Mouse (Mus musculus): ENCODE data around the gene Car1. TPM values are rescaled to one million over a fixed set of nuclear protein-coding genes. Genes with fewer than 3 reads are reported as not detected.
"Not testable (repeated sequence)": the region's sequence is repeated elsewhere in the genome, so short reads cannot be mapped to it uniquely, and the experiment has no call there.

Gene Car1
- polyA plus RNA-seq, 1 experiment from 2014 or later, result 0.28 TPM

GRCm38 (mm10) chr3:14815396-14815795 lies 7.2 kb upstream of the Car1 start:
- WGBS, result 35% methylated on average over 1 of the region's 1 CpGs
- H3K27me3 ChIP-seq (replicated peaks); H3K9me3 ChIP-seq; H3K4me2 ChIP-seq; H3K9ac ChIP-seq; H3K4me3 ChIP-seq; ATAC-seq (ENCODE audit: extremely low read depth, insufficient number of reproducible peaks, low FRiP score, low TSS enrichment); H3K4me1 ChIP-seq; H3K27ac ChIP-seq (replicated peaks); H3K36me3 ChIP-seq: not testable (repeated sequence)

DNA sequence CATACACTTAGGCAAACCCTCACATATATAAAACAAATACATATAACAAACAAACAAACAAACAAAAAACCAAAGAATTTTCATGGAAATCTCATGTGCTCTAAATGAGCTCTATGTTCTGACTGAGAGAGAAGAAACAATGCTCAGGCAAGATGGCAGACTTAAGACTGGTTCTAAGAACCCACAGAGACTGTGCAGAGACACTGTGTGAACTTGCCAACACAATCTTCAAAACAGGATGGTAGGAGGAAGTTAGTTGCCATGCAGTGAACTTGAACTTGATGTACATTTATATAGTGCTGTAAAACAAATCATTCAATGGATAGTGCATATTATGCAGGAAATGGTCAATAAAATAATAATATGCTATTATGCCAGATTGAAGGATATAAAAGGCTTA lies 1.5 kb downstream of the Car1 start:
- no peak overlapping the region for H3K4me3 ChIP-seq
- H3K27me3 ChIP-seq (replicated peaks), result no peaks in the 10 kb centered on the region
- no peaks in the 10 kb centered on the region for H3K9me3 ChIP-seq
- H3K4me1 ChIP-seq, result no peaks in the 10 kb centered on the region
- ATAC-seq (ENCODE audit: extremely low read depth, insufficient number of reproducible peaks, low FRiP score, low TSS enrichment), result no peak
- no peak overlapping the region for H3K4me2 ChIP-seq
- H3K36me3 ChIP-seq, result no peaks in the 10 kb centered on the region
- no peak overlapping the region for H3K9ac ChIP-seq
- H3K27ac ChIP-seq (replicated peaks), result no peak overlapping the region

GRCm38 (mm10) chr3:14805962-14806361 lies 2.2 kb downstream of the Car1 start:
- no peaks in the 10 kb centered on the region for H3K36me3 ChIP-seq
- no peak overlapping the region for H3K9ac ChIP-seq
- no peak overlapping the region for H3K4me3 ChIP-seq
- no peaks in the 10 kb centered on the region for H3K4me1 ChIP-seq
- no peak overlapping the region for H3K27ac ChIP-seq (replicated peaks)
- 79% methylated on average over 3 of the region's 3 CpGs for WGBS
- H3K9me3 ChIP-seq, result no peaks in the 10 kb centered on the region
- ATAC-seq (ENCODE audit: extremely low read depth, insufficient number of reproducible peaks, low FRiP score, low TSS enrichment), result no peak
- H3K4me2 ChIP-seq, result no peak overlapping the region
- H3K27me3 ChIP-seq (replicated peaks), result no peaks in the 10 kb centered on the region

GRCm38 (mm10) chr3:14804906-14805305 lies 3.3 kb downstream of the Car1 start:
- Histone ChIP-seq H3K27ac (replicated peaks) (no peak overlapping the region), H3K4me3 (no peak overlapping the region), H3K4me1 (no peaks in the 10 kb centered on the region), H3K9me3 (no peaks in the 10 kb centered on the region), H3K27me3 (replicated peaks) (no peaks in the 10 kb centered on the region), H3K36me3 (no peaks in the 10 kb centered on the region), H3K9ac (no peak overlapping the region), H3K4me2 (no peak overlapping the region)
- 77% methylated on average over 6 of the region's 6 CpGs for WGBS
- ATAC-seq (ENCODE audit: extremely low read depth, insufficient number of reproducible peaks, low FRiP score, low TSS enrichment), result no peak

- WGBS, result 58% methylated on average over 3 of the region's 3 CpGs
- Histone ChIP-seq H3K4me2 (no peak overlapping the region), H3K36me3 (no peaks in the 10 kb centered on the region), H3K4me3 (no peak overlapping the region), H3K9me3 (no peaks in the 10 kb centered on the region), H3K27ac (replicated peaks) (no peak overlapping the region), H3K4me1 (no peaks in the 10 kb centered on the region), H3K27me3 (replicated peaks) (no peaks in the 10 kb centered on the region), H3K9ac (no peak overlapping the region)
- no peak for ATAC-seq (ENCODE audit: extremely low read depth, insufficient number of reproducible peaks, low FRiP score, low TSS enrichment)
These were observed 11.1 kb downstream of the Car1 start for GRCm38 (mm10) chr3:14797069-14797468.

DNA sequence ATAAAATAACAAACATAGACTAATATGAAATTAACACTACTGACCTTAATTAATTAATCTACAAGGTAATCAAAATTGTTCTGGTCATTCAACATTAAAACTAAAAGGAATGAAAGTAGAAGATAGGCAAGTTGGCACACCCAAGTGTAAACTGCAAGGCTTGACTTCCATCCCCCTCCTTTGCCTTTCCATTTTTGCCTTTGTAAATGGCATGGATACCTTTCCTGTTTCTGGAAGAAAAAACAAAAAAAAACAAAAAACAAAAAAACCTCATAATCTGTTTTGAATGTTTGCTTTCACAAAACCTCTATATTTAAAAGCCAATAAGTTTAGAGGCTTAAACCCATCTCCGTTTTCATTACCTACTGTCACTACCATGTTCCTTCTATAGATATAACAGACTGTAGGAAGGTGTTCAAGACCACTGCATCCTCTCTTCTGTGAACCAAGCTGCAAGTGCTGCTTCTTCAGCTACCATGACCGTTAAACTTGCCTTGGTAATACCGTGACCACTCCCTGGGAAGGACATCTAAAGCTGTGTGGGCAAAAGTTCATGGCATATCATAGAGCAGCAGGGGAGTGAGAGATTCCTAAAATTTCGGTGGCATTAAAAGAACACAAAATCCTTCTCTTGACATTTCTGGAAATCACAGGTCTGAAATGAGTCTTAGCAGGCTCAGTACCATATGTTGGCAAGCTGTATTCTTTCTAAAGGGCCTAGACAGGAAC lies 12.7 kb downstream of the Car1 start:
- no peak for ATAC-seq (ENCODE audit: extremely low read depth, insufficient number of reproducible peaks, low FRiP score, low TSS enrichment)
- Histone ChIP-seq H3K4me1 (no peaks in the 10 kb centered on the region), H3K9ac (no peak overlapping the region), H3K27ac (replicated peaks) (no peak overlapping the region), H3K27me3 (replicated peaks) (no peaks in the 10 kb centered on the region), H3K9me3 (no peaks in the 10 kb centered on the region), H3K4me2 (no peak overlapping the region), H3K4me3 (no peak overlapping the region), H3K36me3 (no peaks in the 10 kb centered on the region)
- 76% methylated on average over 4 of the region's 4 CpGs for WGBS

- H3K27me3 ChIP-seq (replicated peaks), result no peaks in the 10 kb centered on the region
- H3K4me2 ChIP-seq, result no peak overlapping the region
- H3K9me3 ChIP-seq, result no peaks in the 10 kb centered on the region
- H3K27ac ChIP-seq (replicated peaks), result no peak overlapping the region
- H3K36me3 ChIP-seq, result no peaks in the 10 kb centered on the region
- no peak overlapping the region for H3K9ac ChIP-seq
- no peak for ATAC-seq (ENCODE audit: extremely low read depth, insufficient number of reproducible peaks, low FRiP score, low TSS enrichment)
- no peaks in the 10 kb centered on the region for H3K4me1 ChIP-seq
- H3K4me3 ChIP-seq, result no peak overlapping the region
These were observed 16.1 kb downstream of the Car1 start for GRCm38 (mm10) chr3:14792032-14792431.

DNA sequence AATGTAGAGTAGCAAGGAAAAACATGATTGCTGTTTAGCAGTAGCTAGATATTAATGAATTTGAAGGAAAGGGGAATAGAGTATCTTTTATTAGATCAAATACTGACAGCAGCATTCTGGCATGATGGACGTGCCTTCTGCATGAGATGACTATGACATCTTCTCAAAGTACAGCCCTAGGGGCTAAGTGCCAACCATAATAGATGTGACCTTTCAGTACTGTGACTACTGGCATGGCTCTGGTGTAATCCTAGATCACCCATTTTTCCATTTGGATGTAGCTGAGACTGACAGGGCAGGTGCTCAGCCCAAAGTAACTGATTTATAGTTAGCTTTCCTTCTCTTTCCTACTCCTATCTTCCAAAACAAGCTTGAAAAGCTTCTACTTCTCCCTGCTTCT lies 20.6 kb downstream of the Car1 start:
- Histone ChIP-seq H3K27me3 (replicated peaks) (no peaks in the 10 kb centered on the region), H3K4me3 (no peak overlapping the region), H3K4me1 (no peaks in the 10 kb centered on the region), H3K4me2 (no peak overlapping the region), H3K9me3 (no peaks in the 10 kb centered on the region), H3K36me3 (no peaks in the 10 kb centered on the region), H3K27ac (replicated peaks) (0 out of 2 replicates have a peak overlapping the region, but pooled peaks have one; percentile 15), H3K9ac (no peak overlapping the region)
- 58% methylated on average over 1 of the region's 1 CpGs for WGBS
- no peak for ATAC-seq (ENCODE audit: extremely low read depth, insufficient number of reproducible peaks, low FRiP score, low TSS enrichment)

DNA sequence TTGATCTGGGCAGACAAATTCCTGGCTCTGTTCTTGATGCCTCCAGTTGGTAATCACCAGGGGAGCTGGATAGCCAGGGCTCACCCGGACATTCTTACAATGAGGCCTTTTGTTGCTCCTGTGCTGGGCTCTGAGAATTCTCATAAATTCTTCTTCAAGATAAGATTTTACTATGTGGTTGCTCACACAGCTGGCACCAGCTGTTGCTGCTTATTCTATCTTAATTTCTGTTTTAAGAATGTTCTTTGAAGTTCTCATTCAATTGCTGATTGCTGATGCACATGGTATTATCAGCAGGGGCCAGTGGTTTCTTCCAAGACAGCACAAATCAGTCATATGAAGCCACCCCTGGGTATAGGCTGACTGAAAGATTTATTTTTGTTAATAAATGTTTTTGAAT lies 21.0 kb downstream of the Car1 start:
- ATAC-seq (ENCODE audit: extremely low read depth, insufficient number of reproducible peaks, low FRiP score, low TSS enrichment), result no peak
- Histone ChIP-seq H3K9ac (no peak overlapping the region), H3K9me3 (no peaks in the 10 kb centered on the region), H3K27me3 (replicated peaks) (no peaks in the 10 kb centered on the region), H3K4me1 (no peaks in the 10 kb centered on the region), H3K36me3 (no peaks in the 10 kb centered on the region), H3K4me3 (no peak overlapping the region), H3K4me2 (no peak overlapping the region), H3K27ac (replicated peaks) (peak overlapping the region; percentile 29)
- 38% methylated on average over 1 of the region's 1 CpGs for WGBS

- H3K9me3 ChIP-seq, result no peaks in the 10 kb centered on the region
- WGBS, result 63% methylated on average over 2 of the region's 2 CpGs
- no peak overlapping the region for H3K4me2 ChIP-seq
- no peak overlapping the region for H3K9ac ChIP-seq
- ATAC-seq (ENCODE audit: extremely low read depth, insufficient number of reproducible peaks, low FRiP score, low TSS enrichment), result no peak
- H3K4me1 ChIP-seq, result no peaks in the 10 kb centered on the region
- no peaks in the 10 kb centered on the region for H3K36me3 ChIP-seq
- no peak overlapping the region for H3K4me3 ChIP-seq
- peak overlapping the region; percentile 29 for H3K27ac ChIP-seq (replicated peaks)
- no peaks in the 10 kb centered on the region for H3K27me3 ChIP-seq (replicated peaks)
These were observed 21.6 kb downstream of the Car1 start for GRCm38 (mm10) chr3:14786551-14787079.

- H3K4me1 ChIP-seq, result no peaks in the 10 kb centered on the region
- no peak overlapping the region for H3K27ac ChIP-seq (replicated peaks)
- H3K36me3 ChIP-seq, result no peaks in the 10 kb centered on the region
- H3K9me3 ChIP-seq, result no peaks in the 10 kb centered on the region
- no peak overlapping the region for H3K4me3 ChIP-seq
- ATAC-seq (ENCODE audit: extremely low read depth, insufficient number of reproducible peaks, low FRiP score, low TSS enrichment), result no peak
- H3K9ac ChIP-seq, result no peak overlapping the region
- H3K27me3 ChIP-seq (replicated peaks), result no peaks in the 10 kb centered on the region
- H3K4me2 ChIP-seq, result no peak overlapping the region
- 81% methylated on average over 2 of the region's 2 CpGs for WGBS
These were observed 22.8 kb downstream of the Car1 start for GRCm38 (mm10) chr3:14785353-14785752.

- H3K4me1 ChIP-seq; H3K36me3 ChIP-seq; H3K4me2 ChIP-seq; H3K27ac ChIP-seq (replicated peaks); ATAC-seq (ENCODE audit: extremely low read depth, insufficient number of reproducible peaks, low FRiP score, low TSS enrichment); H3K4me3 ChIP-seq; H3K9ac ChIP-seq; H3K9me3 ChIP-seq; H3K27me3 ChIP-seq (replicated peaks): not testable (repeated sequence)
- 67% methylated on average over 5 of the region's 5 CpGs for WGBS
These were observed 25.0 kb downstream of the Car1 start for GRCm38 (mm10) chr3:14783198-14783597.
